Mouse (Mus musculus): ENCODE data around the gene Msrb3.

The Msrb3 gene

GRCm38 (mm10) chr10:120810832-120811571, 87.9 kb downstream of the Msrb3 start:
- DNase-seq (ENCODE audit: low read depth, low spot score), result no peak

GRCm38 (mm10) chr10:120810053-120810696, 88.7 kb downstream of the Msrb3 start:
- no peak for DNase-seq (ENCODE audit: low read depth, low spot score)

GRCm38 (mm10) chr10:120808167-120808566, 90.7 kb downstream of the Msrb3 start:
- no peak for DNase-seq (ENCODE audit: low read depth, low spot score)

- DNase-seq (ENCODE audit: low read depth, low spot score), result no peak
These were observed 97.8 kb downstream of the Msrb3 start for GRCm38 (mm10) chr10:120801127-120801526.

- DNase-seq (ENCODE audit: low read depth, low spot score), result no peak
These were observed 99.4 kb downstream of the Msrb3 start for GRCm38 (mm10) chr10:120799479-120799878.

GRCm38 (mm10) chr10:120796749-120797148, 102.2 kb downstream of the Msrb3 start:
- no peak for DNase-seq (ENCODE audit: low read depth, low spot score)

GRCm38 (mm10) chr10:120794391-120794817, 104.5 kb downstream of the Msrb3 start:
- peak; percentile 61 for DNase-seq (ENCODE audit: low read depth, low spot score)

- no peak for DNase-seq (ENCODE audit: low read depth, low spot score)
These were observed 106.6 kb downstream of the Msrb3 start for GRCm38 (mm10) chr10:120792191-120792765.

- DNase-seq (ENCODE audit: low read depth, low spot score), result no peak
These were observed 107.5 kb downstream of the Msrb3 start for GRCm38 (mm10) chr10:120791438-120791837.

- DNase-seq (ENCODE audit: low read depth, low spot score), result peak; percentile 72
These were observed 111.7 kb downstream of the Msrb3 start for GRCm38 (mm10) chr10:120787202-120787601.

- no peak for DNase-seq (ENCODE audit: low read depth, low spot score)
These were observed 114.4 kb downstream of the Msrb3 start for GRCm38 (mm10) chr10:120784516-120784915.

GRCm38 (mm10) chr10:120783393-120783792, 115.5 kb downstream of the Msrb3 start:
- no peak for DNase-seq (ENCODE audit: low read depth, low spot score)

GRCm38 (mm10) chr10:120777499-120777898, 121.4 kb downstream of the Msrb3 start:
- DNase-seq (ENCODE audit: low read depth, low spot score), result no peak

GRCm38 (mm10) chr10:120775361-120775760, 123.5 kb downstream of the Msrb3 start:
- DNase-seq (ENCODE audit: low read depth, low spot score), result no peak

GRCm38 (mm10) chr10:120767418-120767817, 131.5 kb downstream of the Msrb3 start:
- no peak for DNase-seq (ENCODE audit: low read depth, low spot score)

GRCm38 (mm10) chr10:120765398-120765797, 133.5 kb downstream of the Msrb3 start:
- no peak for DNase-seq (ENCODE audit: low read depth, low spot score)

- peak; percentile 89 for DNase-seq (ENCODE audit: low read depth, low spot score)
These were observed 135.0 kb downstream of the Msrb3 start for GRCm38 (mm10) chr10:120763656-120764466.

GRCm38 (mm10) chr10:120762958-120763357, 135.9 kb downstream of the Msrb3 start:
- no peak for DNase-seq (ENCODE audit: low read depth, low spot score)

- no peak for DNase-seq (ENCODE audit: low read depth, low spot score)
These were observed 138.2 kb downstream of the Msrb3 start for GRCm38 (mm10) chr10:120760679-120761078.

GRCm38 (mm10) chr10:120759883-120760282, 139.0 kb downstream of the Msrb3 start:
- DNase-seq (ENCODE audit: low read depth, low spot score), result no peak

- no peak for DNase-seq (ENCODE audit: low read depth, low spot score)
These were observed 146.4 kb downstream of the Msrb3 start for GRCm38 (mm10) chr10:120752454-120752853.

GRCm38 (mm10) chr10:120751821-120752261, 147.1 kb downstream of the Msrb3 start:
- no peak for DNase-seq (ENCODE audit: low read depth, low spot score)

All from mesoderm, embryonic 11.5 days (tissue).